ENCODE assay signal across 9 mouse cellular contexts in genomic region chr7:74315836-74316435, GRCm38 (mm10).
DNase-seq lines count a peak whose midpoint lies in the region; ATAC-seq lines count a peak whose summit lies in the region.
"Had no signal": no experiment of that assay in that cellular context is flagged by ENCODE, and none has a peak within 500 bp of the region (broad histone marks: within the 10 kb centered on the region; RNA-seq: fewer than 3 reads in every experiment).

No protein-coding gene starts in this region.

- peaks cover 38% of the 10 kb centered on the region for H3K4me1 ChIP-seq in forebrain, embryonic 13.5 days
- peaks cover 10% of the 10 kb centered on the region for H3K4me1 ChIP-seq in forebrain, embryonic 12.5 days

- no peak overlapping the region for H3K4me2 ChIP-seq in forebrain, embryonic 13.5 days
- H3K4me2 ChIP-seq in forebrain, embryonic 12.5 days: no peak overlapping the region

- ATAC-seq in forebrain, embryonic 13.5 days: no peak
- no peak for ATAC-seq in forebrain, embryonic 12.5 days (ENCODE audit: low FRiP score)

- no peaks in the 10 kb centered on the region for H3K27me3 ChIP-seq in forebrain, embryonic 13.5 days
- H3K27me3 ChIP-seq in forebrain, embryonic 12.5 days: no peaks in the 10 kb centered on the region

- no peaks in the 10 kb centered on the region for H3K9me3 ChIP-seq in forebrain, embryonic 13.5 days (replicated peaks)
- H3K9me3 ChIP-seq in forebrain, embryonic 12.5 days: no peaks in the 10 kb centered on the region

- no peak overlapping the region for H3K9ac ChIP-seq in forebrain, embryonic 13.5 days
- H3K9ac ChIP-seq in forebrain, embryonic 12.5 days: no peak overlapping the region

- H3K4me3 ChIP-seq in forebrain, embryonic 13.5 days: no peak overlapping the region
- H3K4me3 ChIP-seq in forebrain, embryonic 12.5 days (replicated peaks): no peak overlapping the region
- H3K4me3 ChIP-seq: erythroblast, embryonic 14.5 days had no signal

- no peaks in the 10 kb centered on the region for H3K36me3 ChIP-seq in forebrain, embryonic 13.5 days (ENCODE audit: poor library complexity, severe bottlenecking)
- H3K36me3 ChIP-seq in forebrain, embryonic 12.5 days (replicated peaks): no peaks in the 10 kb centered on the region

- 48% methylated on average over 3 of the region's 3 CpGs for WGBS in forebrain, embryonic 13.5 days
- WGBS in forebrain, embryonic 12.5 days: 67% methylated on average over 3 of the region's 3 CpGs

- DNase-seq in lung, adult 18-20 months: peak; percentile 26 to 44
- DNase-seq in lung, postnatal 4 days: no peak
- peak; percentile 45 to 75 for DNase-seq in cerebellum, postnatal 36 days
- DNase-seq in lung, postnatal 36 days: peak; percentile 67
- DNase-seq in right cerebral cortex, postnatal 10 days (ENCODE audit: low spot score in 2 of 2): no peak
- DNase-seq in right cerebral cortex, postnatal 14 days: no peak

- H3K27ac ChIP-seq in forebrain, embryonic 13.5 days: 0 out of 2 replicates have a peak overlapping the region, but pooled peaks have one; percentile 20
- no peak overlapping the region for H3K27ac ChIP-seq in forebrain, embryonic 12.5 days

Comparison
In these comparisons a context has a peak if more than half of its experiments do, and no peak if none do; other contexts are left out.
1. DNase-seq: peak in lung, adult 18-20 months (2 of 2), cerebellum, postnatal 36 days (2 of 2) and lung, postnatal 36 days (single experiment); none in lung, postnatal 4 days (0 of 2), right cerebral cortex, postnatal 10 days (0 of 2) and right cerebral cortex, postnatal 14 days (single experiment).